Mouse (Mus musculus) forebrain, embryonic 16.5 days (tissue): ENCODE measurements around the gene Celsr3. TPM values are rescaled to one million over a fixed set of nuclear protein-coding genes. Genes with fewer than 3 reads are reported as not detected.

Experiments
- ATAC-seq: fragments of 200-750 bp; cut with Nextera tagmentation; 2 replicates; pipeline ENCODE4 v1.8.0; 2017; ENCODE audit warnings: mild to moderate bottlenecking, moderate library complexity
- H3K27ac ChIP-seq: fragments of 300-500 bp; sonication (generic); 2 replicates; pipeline ENCODE4 v1.5.1; 2014; ENCODE audit warnings: low read length, control low read depth
- H3K27me3 ChIP-seq: fragments of 300-500 bp; sonication (generic); replicated peaks from 2 replicates; pipeline ENCODE4 v1.6.1; 2014; ENCODE audit warnings: low read length; ENCODE audit not compliant: control insufficient read depth, insufficient read depth
- H3K36me3 ChIP-seq: fragments of 300-500 bp; sonication (generic); 2 replicates; pipeline ENCODE4 v1.6.1; 2014; ENCODE audit not compliant: control insufficient read depth, insufficient read depth
- H3K4me1 ChIP-seq: fragments of 300-500 bp; sonication (generic); replicated peaks from 2 replicates; pipeline ENCODE4 v1.6.1; 2014; ENCODE audit warnings: low read length; ENCODE audit not compliant: control insufficient read depth, insufficient read depth
- H3K4me2 ChIP-seq: fragments of 300-500 bp; sonication (generic); 2 replicates; pipeline ENCODE4 v1.6.1; 2014; ENCODE audit warnings: mild to moderate bottlenecking, low read length, control low read depth
- H3K4me3 ChIP-seq: fragments of 300-500 bp; sonication (generic); replicated peaks from 2 replicates; pipeline ENCODE4 v1.5.1; 2014; ENCODE audit warnings: mild to moderate bottlenecking, low read length, control low read depth
- H3K9ac ChIP-seq: fragments of 300-500 bp; sonication (generic); replicated peaks from 2 replicates; pipeline ENCODE4 v1.6.1; 2014; ENCODE audit warnings: low read depth, low read length, control low read depth
- H3K9me3 ChIP-seq: fragments of 300-500 bp; sonication (generic); 2 replicates; pipeline ENCODE4 v1.6.1; 2016; ENCODE audit warnings: low read length; ENCODE audit not compliant: control insufficient read depth
- WGBS: fragments of 180-500 bp; shearing (Covaris S2); extraction: QIAGEN DNeasy Blood & Tissue Kit; methylation state at CpG from one replicate; pipeline ENCODE4 v1.1.7; 2014; 5-methylcytosine and 5-hydroxymethylcytosine counted together
- polyA plus RNA-seq: library from polyadenylated mRNA; unstranded; fragments of >200 nt; fragmentation: Nextera tagmentation; extraction: Ambion mirVana; gene quantifications from 2 replicates; pipeline ENCODE4 v1.2.1, GENCODE M21; 2015

Gene Celsr3
- polyA plus RNA-seq, 1 experiment from 2014 or later, result 22.3 TPM

- WGBS, result 84% methylated on average over 1 of the region's 1 CpGs
Measured at GRCm38 (mm10) chr9:108786494-108786893, 39.6 kb upstream of the Celsr3 start.

GRCm38 (mm10) chr9:108787080-108787479 lies 39.0 kb upstream of the Celsr3 start:
- Histone ChIP-seq H3K9me3 (no peaks in the 10 kb centered on the region), H3K36me3 (no peaks in the 10 kb centered on the region), H3K4me2 (peak overlapping the region; percentile 25), H3K4me1 (peaks cover 67% of the 10 kb centered on the region), H3K27ac (no peak overlapping the region), H3K4me3 (no peak overlapping the region), H3K9ac (no peak overlapping the region), H3K27me3 (no peaks in the 10 kb centered on the region)
- ATAC-seq, result no peak
- 78% methylated on average over 2 of the region's 2 CpGs for WGBS

More at GRCm38 (mm10) chr9:108786494-108786893, 39.6 kb upstream of the Celsr3 start:
- no peak for ATAC-seq
- Histone ChIP-seq H3K4me1 (peaks cover 62% of the 10 kb centered on the region), H3K27ac (no peak overlapping the region), H3K4me3 (peak overlapping the region; percentile 94), H3K27me3 (no peaks in the 10 kb centered on the region), H3K9ac (no peak overlapping the region), H3K9me3 (no peaks in the 10 kb centered on the region), H3K4me2 (peak overlapping the region; percentile 64), H3K36me3 (no peaks in the 10 kb centered on the region)

- 80% methylated on average over 3 of the region's 3 CpGs for WGBS
- no peaks in the 10 kb centered on the region for H3K9me3 ChIP-seq
- ATAC-seq, result no peak
- no peak overlapping the region for H3K9ac ChIP-seq
- H3K27ac ChIP-seq, result no peak overlapping the region
- H3K4me2 ChIP-seq, result 0 out of 2 replicates have a peak overlapping the region, but pooled peaks have one; percentile 5
- H3K4me3 ChIP-seq, result no peak overlapping the region
- H3K27me3 ChIP-seq, result no peaks in the 10 kb centered on the region
- H3K36me3 ChIP-seq, result no peaks in the 10 kb centered on the region
- peaks cover 73% of the 10 kb centered on the region for H3K4me1 ChIP-seq
Measured at GRCm38 (mm10) chr9:108788713-108789112, 37.4 kb upstream of the Celsr3 start.

- Histone ChIP-seq H3K27ac (no peak overlapping the region), H3K4me2 (no peak overlapping the region), H3K4me1 (peaks cover 86% of the 10 kb centered on the region), H3K4me3 (no peak overlapping the region), H3K27me3 (no peaks in the 10 kb centered on the region), H3K9ac (no peak overlapping the region), H3K36me3 (0 out of 2 replicates have a peak, but pooled peaks cover 2% of the 10 kb centered on the region), H3K9me3 (no peaks in the 10 kb centered on the region)
- WGBS, result 93% methylated on average over 1 of the region's 1 CpGs
- no peak for ATAC-seq
Measured at GRCm38 (mm10) chr9:108792307-108792706, 33.8 kb upstream of the Celsr3 start.

GRCm38 (mm10) chr9:108792730-108793129 lies 33.4 kb upstream of the Celsr3 start:
- no peak overlapping the region for H3K4me2 ChIP-seq
- no peak overlapping the region for H3K9ac ChIP-seq
- no peak overlapping the region for H3K27ac ChIP-seq
- 33% methylated on average over 3 of the region's 3 CpGs for WGBS
- H3K36me3 ChIP-seq, result peaks cover 5% of the 10 kb centered on the region; the same call in 1 of the 2 replicates
- H3K4me1 ChIP-seq, result peaks cover 82% of the 10 kb centered on the region
- ATAC-seq, result no peak
- no peaks in the 10 kb centered on the region for H3K27me3 ChIP-seq
- H3K9me3 ChIP-seq, result no peaks in the 10 kb centered on the region
- no peak overlapping the region for H3K4me3 ChIP-seq

GRCm38 (mm10) chr9:108795281-108795680 lies 30.8 kb upstream of the Celsr3 start:
- no peak overlapping the region for H3K4me2 ChIP-seq
- no peak overlapping the region for H3K9ac ChIP-seq
- H3K9me3 ChIP-seq, result no peaks in the 10 kb centered on the region
- H3K27ac ChIP-seq, result no peak overlapping the region
- H3K36me3 ChIP-seq, result peaks cover 26% of the 10 kb centered on the region
- H3K4me3 ChIP-seq, result no peak overlapping the region
- H3K4me1 ChIP-seq, result peaks cover 60% of the 10 kb centered on the region
- no peak for ATAC-seq
- no peaks in the 10 kb centered on the region for H3K27me3 ChIP-seq
- WGBS, result 35% methylated on average over 2 of the region's 2 CpGs

- no peak overlapping the region for H3K27ac ChIP-seq
- H3K4me2 ChIP-seq, result peak overlapping the region; percentile 22
- peaks cover 56% of the 10 kb centered on the region for H3K4me1 ChIP-seq
- 0 out of 2 replicates have a peak, but pooled peaks have one; percentile 34 for ATAC-seq
- no peaks in the 10 kb centered on the region for H3K27me3 ChIP-seq
- no peaks in the 10 kb centered on the region for H3K9me3 ChIP-seq
- H3K4me3 ChIP-seq, result 0 out of 2 replicates have a peak overlapping the region, but pooled peaks have one; percentile 4
- no peak overlapping the region for H3K9ac ChIP-seq
- H3K36me3 ChIP-seq, result peaks cover 26% of the 10 kb centered on the region
- WGBS, result 27% methylated on average over 11 of the region's 11 CpGs
Measured at GRCm38 (mm10) chr9:108795762-108796161, 30.4 kb upstream of the Celsr3 start.

- H3K4me2 ChIP-seq, result no peak overlapping the region
- ATAC-seq, result no peak
- H3K36me3 ChIP-seq, result peaks cover 28% of the 10 kb centered on the region
- H3K4me1 ChIP-seq, result peaks cover 49% of the 10 kb centered on the region
- H3K4me3 ChIP-seq, result no peak overlapping the region
- 39% methylated on average over 4 of the region's 4 CpGs for WGBS
- H3K27me3 ChIP-seq, result no peaks in the 10 kb centered on the region
- no peak overlapping the region for H3K9ac ChIP-seq
- no peak overlapping the region for H3K27ac ChIP-seq
- no peaks in the 10 kb centered on the region for H3K9me3 ChIP-seq
Measured at GRCm38 (mm10) chr9:108796351-108796981, 29.7 kb upstream of the Celsr3 start.

GRCm38 (mm10) chr9:108797477-108797876 lies 28.6 kb upstream of the Celsr3 start:
- H3K4me2 ChIP-seq, result no peak overlapping the region
- no peak overlapping the region for H3K9ac ChIP-seq
- WGBS, result 62% methylated on average over 7 of the region's 7 CpGs
- H3K27me3 ChIP-seq, result no peaks in the 10 kb centered on the region
- H3K36me3 ChIP-seq, result peaks cover 35% of the 10 kb centered on the region
- H3K4me3 ChIP-seq, result no peak overlapping the region
- peaks cover 43% of the 10 kb centered on the region for H3K4me1 ChIP-seq
- no peak for ATAC-seq
- no peaks in the 10 kb centered on the region for H3K9me3 ChIP-seq
- no peak overlapping the region for H3K27ac ChIP-seq
